Mouse (Mus musculus): ENCODE measurements around the gene Dnajc28.

The Dnajc28 gene

GRCm38 (mm10) chr16:91592162-91592561, 26.7 kb downstream of the Dnajc28 start:
- DNase-seq (ENCODE audit: low spot score in 2 of 2), result no peak

GRCm38 (mm10) chr16:91588703-91589102, 30.1 kb downstream of the Dnajc28 start:
- DNase-seq (ENCODE audit: low spot score in 2 of 2), result no peak

GRCm38 (mm10) chr16:91587730-91588453, 30.9 kb downstream of the Dnajc28 start:
- DNase-seq (ENCODE audit: low spot score in 2 of 2), result no peak

GRCm38 (mm10) chr16:91586244-91586643, 32.6 kb downstream of the Dnajc28 start:
- DNase-seq (ENCODE audit: low spot score in 2 of 2), result no peak

- DNase-seq (ENCODE audit: low spot score in 2 of 2), result no peak
Measured at GRCm38 (mm10) chr16:91585617-91586016, 33.2 kb downstream of the Dnajc28 start.

- DNase-seq (ENCODE audit: low spot score in 2 of 2), result no peak
Measured at GRCm38 (mm10) chr16:91582307-91582706, 36.5 kb downstream of the Dnajc28 start.

GRCm38 (mm10) chr16:91578980-91579720, 39.7 kb downstream of the Dnajc28 start:
- no peak for DNase-seq (ENCODE audit: low spot score in 2 of 2)

- no peak for DNase-seq (ENCODE audit: low spot score in 2 of 2)
Measured at GRCm38 (mm10) chr16:91575151-91575550, 43.7 kb downstream of the Dnajc28 start.

- no peak for DNase-seq (ENCODE audit: low spot score in 2 of 2)
Measured at GRCm38 (mm10) chr16:91571105-91571504, 47.7 kb downstream of the Dnajc28 start.

- DNase-seq (ENCODE audit: low spot score in 2 of 2), result no peak
Measured at GRCm38 (mm10) chr16:91568960-91569359, 49.9 kb downstream of the Dnajc28 start.

- no peak for DNase-seq (ENCODE audit: low spot score in 2 of 2)
Measured at GRCm38 (mm10) chr16:91566002-91566401, 52.8 kb downstream of the Dnajc28 start.

- no peak for DNase-seq (ENCODE audit: low spot score in 2 of 2)
Measured at GRCm38 (mm10) chr16:91565292-91565951, 53.4 kb downstream of the Dnajc28 start.

- DNase-seq (ENCODE audit: low spot score in 2 of 2), result no peak
Measured at GRCm38 (mm10) chr16:91564580-91565291, 54.1 kb downstream of the Dnajc28 start.

Measured in right cerebral cortex, postnatal 36 days (tissue).